Mouse (Mus musculus): Measurements from ENCODE around the gene Mogat2. TPM values are rescaled to one million over a fixed set of nuclear protein-coding genes. Genes with fewer than 3 reads are reported as not detected.

The Mogat2 gene
- polyA plus RNA-seq, 1 experiment from 2014 or later, result 120 TPM

DNA sequence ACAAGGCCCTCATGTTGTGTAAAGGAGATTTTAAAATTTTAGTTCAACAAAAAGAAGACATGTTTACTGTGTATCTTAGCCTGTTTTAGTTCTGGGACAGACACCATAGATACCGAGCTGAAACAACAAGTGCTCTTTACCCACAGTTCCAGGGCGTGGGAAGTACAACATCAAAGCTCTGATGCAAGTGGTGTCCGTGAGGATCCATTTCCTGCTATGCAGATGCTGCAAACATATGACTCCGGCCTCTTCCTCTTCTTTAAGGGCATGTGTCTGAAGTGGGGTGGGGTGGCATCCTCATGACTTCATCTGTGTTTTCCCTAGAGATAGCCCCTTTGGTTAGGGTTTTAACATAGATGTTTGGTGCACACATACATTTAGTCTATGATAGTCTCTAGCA is 25.1 kb upstream of the Mogat2 start:
- Histone ChIP-seq H3K27me3 (replicated peaks) (peaks cover 28% of the 10 kb centered on the region), H3K4me2 (replicated peaks) (no peak overlapping the region), H3K9me3 (no peaks in the 10 kb centered on the region), H3K4me3 (replicated peaks) (no peak overlapping the region), H3K9ac (no peak overlapping the region), H3K27ac (no peak overlapping the region), H3K4me1 (replicated peaks) (peaks cover 13% of the 10 kb centered on the region), H3K36me3 (no peaks in the 10 kb centered on the region)
- 42% methylated on average over 4 of the region's 4 CpGs for WGBS
- ATAC-seq, result no peak

- WGBS, result 49% methylated on average over 3 of the region's 3 CpGs
Measured at GRCm38 (mm10) chr7:99261900-99262299, 23.5 kb upstream of the Mogat2 start.

DNA sequence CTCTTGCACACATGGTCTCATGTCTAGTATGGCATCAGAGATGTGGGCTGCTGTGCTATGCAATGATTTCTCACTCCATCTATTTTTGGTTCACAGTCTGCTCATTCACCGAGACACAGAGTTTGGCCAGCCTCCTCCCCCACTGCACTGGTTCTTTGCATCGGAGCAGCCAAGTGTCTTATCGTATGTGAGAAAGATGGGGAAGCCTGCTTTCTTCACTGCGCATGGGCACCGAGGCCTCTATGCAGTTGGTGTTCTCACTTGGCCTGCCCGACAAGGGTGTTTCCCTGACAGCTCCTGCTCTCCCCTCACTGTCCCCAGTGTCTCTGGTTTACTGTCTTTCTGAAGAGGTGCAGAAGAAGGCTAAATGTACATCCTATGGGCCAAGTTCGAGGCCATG is 16.6 kb upstream of the Mogat2 start:
- Histone ChIP-seq H3K27me3 (replicated peaks) (no peaks in the 10 kb centered on the region), H3K27ac (no peak overlapping the region), H3K9ac (no peak overlapping the region), H3K4me1 (replicated peaks) (no peaks in the 10 kb centered on the region), H3K9me3 (no peaks in the 10 kb centered on the region), H3K36me3 (no peaks in the 10 kb centered on the region), H3K4me3 (replicated peaks) (no peak overlapping the region), H3K4me2 (replicated peaks) (no peak overlapping the region)
- whole genome bisulfite sequencing, result 76% methylated on average over 7 of the region's 7 CpGs
- ATAC-seq, result no peak

More at GRCm38 (mm10) chr7:99261900-99262299, 23.5 kb upstream of the Mogat2 start:
- Histone ChIP-seq H3K4me2 (replicated peaks) (no peak overlapping the region), H3K36me3 (no peaks in the 10 kb centered on the region), H3K9me3 (no peaks in the 10 kb centered on the region), H3K27me3 (replicated peaks) (peaks cover 12% of the 10 kb centered on the region), H3K4me3 (replicated peaks) (no peak overlapping the region), H3K4me1 (replicated peaks) (no peaks in the 10 kb centered on the region), H3K27ac (no peak overlapping the region), H3K9ac (no peak overlapping the region)
- ATAC-seq, result no peak

GRCm38 (mm10) chr7:99250386-99250785 is 12.0 kb upstream of the Mogat2 start:
- Histone ChIP-seq H3K36me3 (no peaks in the 10 kb centered on the region), H3K4me2 (replicated peaks) (no peak overlapping the region), H3K27ac (no peak overlapping the region), H3K4me3 (replicated peaks) (no peak overlapping the region), H3K27me3 (replicated peaks) (peaks cover 4% of the 10 kb centered on the region; the same call in 1 of the 2 replicates), H3K9ac (no peak overlapping the region), H3K4me1 (replicated peaks) (peaks cover 4% of the 10 kb centered on the region; the same call in 1 of the 2 replicates), H3K9me3 (no peaks in the 10 kb centered on the region)
- no peak for ATAC-seq
- WGBS, result 39% methylated on average over 9 of the region's 9 CpGs

DNA sequence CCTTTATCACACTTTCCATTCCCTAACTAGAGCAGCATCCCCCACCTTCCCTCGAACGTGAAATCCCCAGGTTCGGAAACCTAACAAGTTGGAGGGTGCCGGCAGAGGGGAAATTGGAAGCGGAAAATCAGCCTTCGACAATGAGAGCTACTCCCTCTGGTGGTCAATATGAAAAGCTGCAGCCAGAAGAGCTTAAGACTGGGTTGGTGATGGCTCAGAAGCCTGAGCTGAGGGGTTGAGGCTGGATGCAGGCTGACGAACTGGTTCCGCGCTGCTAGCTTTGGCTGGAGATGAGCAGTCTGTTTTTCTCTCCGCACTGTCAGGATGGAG is 11.1 kb upstream of the Mogat2 start:
- Histone ChIP-seq H3K4me1 (replicated peaks) (peaks cover 4% of the 10 kb centered on the region; the same call in 1 of the 2 replicates), H3K9ac (no peak overlapping the region), H3K27ac (no peak overlapping the region), H3K36me3 (no peaks in the 10 kb centered on the region), H3K9me3 (no peaks in the 10 kb centered on the region), H3K27me3 (replicated peaks) (peaks cover 4% of the 10 kb centered on the region; the same call in 1 of the 2 replicates), H3K4me3 (replicated peaks) (peak overlapping the region; percentile 40), H3K4me2 (replicated peaks) (peak overlapping the region; percentile 84)
- ATAC-seq, result peak; percentile 71
- 1% methylated on average over 10 of the region's 10 CpGs for WGBS

- under 1% methylated on average over 43 of the region's 44 CpGs for WGBS
Measured at GRCm38 (mm10) chr7:99248906-99249581, 10.6 kb upstream of the Mogat2 start.

GRCm38 (mm10) chr7:99248157-99248742 is 9.8 kb upstream of the Mogat2 start:
- Histone ChIP-seq H3K27ac (no peak overlapping the region), H3K9me3 (no peaks in the 10 kb centered on the region), H3K4me3 (replicated peaks) (no peak overlapping the region), H3K36me3 (no peaks in the 10 kb centered on the region), H3K27me3 (replicated peaks) (peaks cover 4% of the 10 kb centered on the region; the same call in 1 of the 2 replicates), H3K4me1 (replicated peaks) (peaks cover 4% of the 10 kb centered on the region; the same call in 1 of the 2 replicates), H3K4me2 (replicated peaks) (no peak overlapping the region), H3K9ac (no peak overlapping the region)
- WGBS, result 39% methylated on average over 5 of the region's 5 CpGs
- no peak for ATAC-seq

More at GRCm38 (mm10) chr7:99248906-99249581, 10.6 kb upstream of the Mogat2 start:
- H3K4me1 ChIP-seq (replicated peaks), result peaks cover 4% of the 10 kb centered on the region; the same call in 1 of the 2 replicates
- H3K27ac ChIP-seq, result no peak overlapping the region
- H3K27me3 ChIP-seq (replicated peaks), result peaks cover 4% of the 10 kb centered on the region; the same call in 1 of the 2 replicates
- ATAC-seq, result peak; percentile 57
- H3K9ac ChIP-seq, result no peak overlapping the region
- no peaks in the 10 kb centered on the region for H3K36me3 ChIP-seq
- H3K9me3 ChIP-seq, result no peaks in the 10 kb centered on the region
- H3K4me3 ChIP-seq (replicated peaks), result peak overlapping the region; percentile 40
- peak overlapping the region; percentile 84 for H3K4me2 ChIP-seq (replicated peaks)

GRCm38 (mm10) chr7:99242097-99242496 is 3.7 kb upstream of the Mogat2 start:
- WGBS, result 92% methylated on average over 11 of the region's 11 CpGs
- H3K27ac ChIP-seq, result no peak overlapping the region

DNA sequence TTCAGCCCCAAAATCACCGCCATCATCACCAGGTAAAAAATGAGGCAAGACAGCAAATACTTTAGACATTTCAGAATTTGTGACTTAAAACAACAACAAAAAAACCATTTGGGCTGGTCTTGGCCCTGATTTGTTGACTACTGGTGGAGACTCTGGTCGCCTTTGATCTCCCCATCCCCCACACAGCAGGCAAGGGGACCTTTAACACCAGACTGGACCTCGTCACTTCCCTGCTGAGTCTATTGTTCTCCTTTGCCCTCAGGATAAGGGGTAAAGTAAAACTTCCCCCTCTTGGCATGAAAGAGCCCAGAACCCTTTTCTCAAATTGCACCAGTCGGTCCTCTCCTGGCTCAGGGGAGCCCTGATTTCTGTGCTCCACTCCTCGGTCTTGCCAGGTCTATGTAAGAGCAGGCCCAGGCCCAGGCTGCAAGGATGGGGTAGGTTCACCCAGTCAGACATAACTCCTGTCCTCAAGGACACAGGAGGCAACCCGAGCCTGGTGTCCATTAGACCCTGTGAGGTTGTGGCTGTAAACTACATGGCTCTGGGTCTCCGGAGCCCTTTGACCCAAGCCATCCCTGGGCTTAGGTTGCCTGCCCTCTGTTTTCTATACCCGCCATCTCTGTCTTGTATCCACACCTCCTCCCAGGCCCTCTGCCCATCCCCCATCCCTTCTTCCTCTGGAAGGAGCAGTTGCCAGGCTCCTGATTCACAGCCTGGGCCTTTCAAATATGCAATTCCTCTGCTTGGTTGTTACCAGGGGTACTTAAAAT is 1.3 kb downstream of the Mogat2 start:
- Histone ChIP-seq H3K9ac (peak overlapping the region; percentile 36; the same call in 1 of the 2 replicates), H3K4me1 (replicated peaks) (0 out of 2 replicates have a peak, but pooled peaks cover 14% of the 10 kb centered on the region), H3K27me3 (replicated peaks) (no peaks in the 10 kb centered on the region), H3K4me2 (replicated peaks) (peak overlapping the region; percentile 57), H3K9me3 (no peaks in the 10 kb centered on the region), H3K36me3 (no peaks in the 10 kb centered on the region), H3K27ac (no peak overlapping the region), H3K4me3 (replicated peaks) (peak overlapping the region; percentile 38)
- 44% methylated on average over 8 of the region's 8 CpGs for WGBS
- no peak for ATAC-seq

More at GRCm38 (mm10) chr7:99242097-99242496, 3.7 kb upstream of the Mogat2 start:
- Histone ChIP-seq H3K9me3 (no peaks in the 10 kb centered on the region), H3K4me1 (replicated peaks) (0 out of 2 replicates have a peak, but pooled peaks cover 9% of the 10 kb centered on the region), H3K9ac (no peak overlapping the region), H3K27me3 (replicated peaks) (no peaks in the 10 kb centered on the region), H3K4me2 (replicated peaks) (no peak overlapping the region), H3K4me3 (replicated peaks) (no peak overlapping the region), H3K36me3 (no peaks in the 10 kb centered on the region)
- ATAC-seq, result no peak

- Histone ChIP-seq H3K9ac (no peak overlapping the region), H3K4me2 (replicated peaks) (no peak overlapping the region), H3K27ac (no peak overlapping the region), H3K4me1 (replicated peaks) (0 out of 2 replicates have a peak, but pooled peaks cover 14% of the 10 kb centered on the region), H3K4me3 (replicated peaks) (no peak overlapping the region), H3K27me3 (replicated peaks) (no peaks in the 10 kb centered on the region), H3K9me3 (no peaks in the 10 kb centered on the region), H3K36me3 (no peaks in the 10 kb centered on the region)
- no peak for ATAC-seq
- 72% methylated on average over 2 of the region's 2 CpGs for WGBS
Measured at GRCm38 (mm10) chr7:99235657-99236056, 2.8 kb downstream of the Mogat2 start.

GRCm38 (mm10) chr7:99234916-99235315 is 3.5 kb downstream of the Mogat2 start:
- ATAC-seq, result no peak
- WGBS, result 43% methylated on average over 2 of the region's 2 CpGs
- Histone ChIP-seq H3K4me2 (replicated peaks) (no peak overlapping the region), H3K4me1 (replicated peaks) (0 out of 2 replicates have a peak, but pooled peaks cover 16% of the 10 kb centered on the region), H3K4me3 (replicated peaks) (no peak overlapping the region), H3K27ac (no peak overlapping the region), H3K36me3 (no peaks in the 10 kb centered on the region), H3K9me3 (no peaks in the 10 kb centered on the region), H3K9ac (no peak overlapping the region), H3K27me3 (replicated peaks) (no peaks in the 10 kb centered on the region)

GRCm38 (mm10) chr7:99232571-99232970 is 5.8 kb downstream of the Mogat2 start:
- 70% methylated on average over 6 of the region's 6 CpGs for WGBS
- Histone ChIP-seq H3K9me3 (no peaks in the 10 kb centered on the region), H3K4me2 (replicated peaks) (no peak overlapping the region), H3K9ac (no peak overlapping the region), H3K27me3 (replicated peaks) (no peaks in the 10 kb centered on the region), H3K27ac (no peak overlapping the region), H3K4me1 (replicated peaks) (0 out of 2 replicates have a peak, but pooled peaks cover 18% of the 10 kb centered on the region), H3K4me3 (replicated peaks) (no peak overlapping the region), H3K36me3 (no peaks in the 10 kb centered on the region)
- ATAC-seq, result no peak
